Mouse (Mus musculus) cerebellum, adult 11 months (tissue): ENCODE data around the gene Zmiz1.

Experiments
- DNase-seq: peaks from one replicate; pipeline ENCODE4 v3.0.0; 2022

The Zmiz1 gene

DNA sequence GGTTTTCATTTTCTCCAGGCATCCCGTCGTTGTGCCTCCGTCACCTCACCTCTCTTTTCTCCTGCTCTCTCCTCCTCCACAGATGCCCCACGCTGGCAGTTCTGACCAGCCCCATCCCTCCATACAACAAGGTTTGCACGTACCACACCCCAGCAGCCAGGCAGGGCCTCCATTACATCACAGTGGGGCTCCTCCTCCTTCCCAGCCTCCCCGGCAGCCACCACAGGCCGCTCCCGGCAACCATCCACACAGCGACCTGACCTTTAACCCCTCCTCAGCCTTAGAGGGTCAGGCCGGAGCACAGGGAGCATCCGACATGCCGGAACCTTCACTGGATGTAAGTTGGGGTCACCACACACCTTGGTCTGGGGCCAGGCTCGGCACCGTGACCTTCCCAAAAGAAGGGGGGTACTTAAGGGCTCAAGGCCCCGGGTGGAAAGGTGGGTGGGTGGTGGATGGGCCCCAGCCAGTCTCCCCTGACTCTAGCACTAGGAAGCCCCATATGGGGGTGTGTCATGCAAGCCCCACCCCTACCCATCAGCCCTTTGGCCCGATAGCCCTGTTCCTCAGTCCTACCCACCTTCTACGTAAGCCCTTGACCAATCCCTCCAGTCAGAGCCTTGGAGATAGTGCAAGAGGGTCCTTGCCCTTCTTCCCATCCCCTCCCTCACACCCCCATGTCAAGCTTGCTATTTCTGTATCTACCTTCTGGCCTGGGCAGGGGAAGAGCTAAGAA, 202.4 kb downstream of the Zmiz1 start:
- DNase-seq: no peak

DNA sequence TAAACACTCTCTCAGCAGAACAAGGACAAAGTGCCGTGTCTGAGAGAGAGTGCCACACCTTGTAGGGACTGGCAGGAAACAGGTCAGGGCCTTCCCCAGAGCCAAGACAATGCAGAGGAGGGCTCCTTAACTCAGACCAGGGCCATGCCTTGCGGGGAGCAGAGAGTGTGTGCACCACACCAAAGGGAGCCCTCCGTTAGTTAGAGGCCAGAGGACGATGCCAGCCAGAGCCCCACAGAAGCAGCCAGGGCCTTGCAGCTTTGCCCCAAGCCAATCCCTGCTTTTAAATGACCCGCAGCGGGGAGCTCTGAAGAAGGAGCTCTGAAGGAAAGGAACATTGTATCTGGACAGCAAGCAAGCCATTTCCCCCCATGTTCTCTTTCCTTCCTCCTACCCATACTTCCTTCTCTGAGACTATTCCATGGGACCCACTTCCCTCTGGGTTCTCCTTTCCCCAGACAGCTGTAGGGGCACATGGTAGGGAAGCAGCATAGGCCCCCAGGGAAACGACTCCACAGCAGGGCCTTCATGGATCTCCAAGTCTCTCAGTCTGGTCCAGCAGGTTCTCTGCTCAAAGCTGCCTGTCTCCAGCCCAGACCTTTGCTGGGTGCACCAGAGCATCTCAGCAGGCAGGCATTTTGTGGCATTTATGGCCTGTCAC, 204.8 kb downstream of the Zmiz1 start:
- no peak for DNase-seq

DNA sequence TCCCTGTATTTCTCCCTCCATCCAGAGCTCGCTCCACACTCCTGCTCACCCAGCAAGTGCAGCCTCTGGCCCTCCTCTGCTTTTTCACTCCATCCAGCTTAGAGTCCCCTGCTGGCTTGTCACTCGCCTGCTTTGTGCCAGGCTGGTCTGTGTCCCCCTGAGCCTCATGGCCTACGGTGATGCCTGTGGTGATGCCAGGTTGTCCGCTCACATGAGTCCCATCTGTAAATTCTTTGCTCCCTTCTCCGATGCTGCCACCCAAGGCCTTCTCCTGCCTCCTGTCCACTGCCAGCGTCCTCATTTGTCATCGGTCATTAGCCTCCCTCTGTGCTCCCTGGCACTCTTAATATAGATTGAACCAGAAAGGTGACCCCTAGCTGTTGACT, 205.3 kb downstream of the Zmiz1 start:
- no peak for DNase-seq

DNA sequence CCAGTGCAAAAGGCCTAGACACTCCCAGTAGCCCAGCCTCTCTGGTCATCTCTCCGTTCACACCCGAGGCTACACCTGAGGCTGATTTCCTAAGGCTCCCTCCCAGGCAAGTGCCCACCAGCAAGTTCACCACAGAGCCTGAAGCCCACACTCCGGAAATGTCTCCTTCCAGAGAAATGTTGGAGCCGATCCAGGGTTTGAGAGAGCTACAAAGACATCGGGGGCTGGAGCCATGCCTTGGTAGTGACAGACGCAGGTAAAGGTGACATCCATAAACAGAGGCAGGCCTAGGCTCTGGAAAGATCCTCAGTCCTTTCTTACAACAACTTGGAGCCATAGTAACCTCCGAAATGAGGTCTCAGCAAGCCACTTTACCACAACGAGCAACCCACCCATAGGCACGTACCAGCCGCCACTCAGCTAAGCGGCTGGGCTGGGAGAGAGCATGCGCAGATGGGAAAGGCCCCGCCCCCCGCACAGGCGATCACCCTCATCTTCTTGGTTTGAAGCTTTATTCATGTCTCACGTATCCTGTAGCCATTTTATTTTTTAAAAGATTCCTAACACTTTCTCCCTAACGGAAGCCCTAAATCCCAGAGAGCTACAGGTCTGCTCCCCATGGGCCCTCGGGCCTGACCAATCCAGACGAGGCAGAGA, 206.5 kb downstream of the Zmiz1 start:
- DNase-seq: no peak

DNA sequence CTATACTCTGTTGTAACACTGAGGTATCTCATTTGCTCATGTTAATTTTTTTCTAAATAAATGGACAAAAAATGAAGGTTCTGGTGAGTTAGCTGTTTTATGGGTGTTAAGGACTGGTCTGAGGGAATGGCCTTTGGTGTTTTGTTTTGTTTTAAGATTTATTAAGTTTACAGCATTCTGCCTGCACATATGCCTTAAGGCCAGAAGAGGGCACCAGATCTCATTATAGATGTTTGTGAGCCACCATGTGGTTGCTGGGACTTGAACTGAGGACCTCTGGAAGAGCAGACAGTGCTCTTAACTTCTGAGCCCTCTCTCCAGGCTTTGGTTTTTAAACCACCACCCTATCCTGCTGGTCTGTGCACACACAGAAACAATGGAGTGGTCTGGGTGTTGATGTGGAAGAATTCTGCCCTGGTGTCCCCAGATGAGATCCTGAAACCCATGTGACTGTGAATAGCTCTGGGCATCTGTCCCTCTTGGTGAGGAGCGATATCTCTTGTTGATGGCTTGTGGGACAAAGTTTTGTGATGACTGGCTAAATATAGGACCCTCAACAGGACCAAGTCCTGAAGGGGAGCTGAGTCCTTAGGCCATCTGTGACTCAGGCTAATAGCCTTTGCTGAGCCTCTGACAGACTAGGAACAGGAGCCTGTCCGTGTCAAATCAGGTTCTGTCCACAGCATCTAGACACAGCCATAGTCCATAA, 207.8 kb downstream of the Zmiz1 start:
- DNase-seq: no peak

DNA sequence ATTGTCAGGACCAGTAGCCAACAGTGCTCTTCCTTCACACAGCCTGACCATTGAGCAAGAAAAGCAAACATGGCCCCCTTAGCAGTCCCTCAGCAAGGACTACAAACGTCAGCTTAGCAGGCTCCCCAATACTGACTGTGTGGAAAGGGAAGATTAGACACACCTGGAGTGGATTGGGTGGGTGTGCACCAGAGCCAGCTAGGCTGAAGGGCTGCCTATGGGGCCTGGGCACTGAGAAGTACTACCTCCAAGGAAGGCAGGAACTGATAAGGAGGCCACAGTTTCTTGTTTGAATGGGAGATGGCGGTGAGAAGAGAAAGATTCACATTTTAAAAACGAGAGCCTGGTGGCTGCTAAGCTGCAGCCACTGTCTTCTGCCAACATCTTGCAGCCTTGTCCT, 208.6 kb downstream of the Zmiz1 start:
- no peak for DNase-seq

DNA sequence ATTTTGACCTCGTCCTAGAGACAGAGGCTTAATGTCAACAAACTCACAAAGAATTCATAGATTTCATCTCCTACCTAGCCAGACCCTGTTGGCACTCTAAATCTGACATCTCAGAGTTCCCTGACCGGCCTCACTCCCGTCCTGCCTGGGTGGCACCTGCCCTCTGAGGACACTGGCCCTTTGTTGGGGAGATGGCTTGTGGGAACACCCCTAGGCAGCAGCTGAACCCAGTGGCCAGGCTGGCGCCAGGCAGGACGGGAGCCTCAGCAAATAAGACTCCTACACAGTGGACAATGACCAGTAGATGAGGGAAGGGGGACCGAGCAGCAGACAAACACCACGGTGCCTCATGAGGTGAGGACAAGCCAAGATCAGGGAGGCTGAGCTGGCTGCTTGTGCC, 220.6 kb downstream of the Zmiz1 start:
- no peak for DNase-seq

DNA sequence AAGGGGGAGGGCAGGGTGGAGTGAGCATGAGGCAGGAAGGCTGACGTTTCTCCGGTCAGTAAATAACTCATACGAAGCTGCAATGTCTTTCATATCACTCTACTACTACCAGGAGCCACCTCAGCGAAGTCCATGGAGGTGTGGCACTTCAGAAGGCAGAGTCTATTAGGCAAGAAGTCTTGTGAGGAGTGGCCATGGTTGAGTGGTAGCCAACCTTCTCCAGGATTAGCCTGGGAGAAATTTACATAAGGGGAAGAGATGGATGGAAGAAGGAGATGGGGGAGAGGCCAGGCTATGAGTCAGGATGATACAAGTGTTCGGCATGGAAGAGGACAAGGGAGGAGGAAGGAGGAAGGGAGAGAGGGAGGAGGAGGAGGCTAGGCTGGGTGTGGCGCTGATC, 223.0 kb downstream of the Zmiz1 start:
- DNase-seq: no peak

DNA sequence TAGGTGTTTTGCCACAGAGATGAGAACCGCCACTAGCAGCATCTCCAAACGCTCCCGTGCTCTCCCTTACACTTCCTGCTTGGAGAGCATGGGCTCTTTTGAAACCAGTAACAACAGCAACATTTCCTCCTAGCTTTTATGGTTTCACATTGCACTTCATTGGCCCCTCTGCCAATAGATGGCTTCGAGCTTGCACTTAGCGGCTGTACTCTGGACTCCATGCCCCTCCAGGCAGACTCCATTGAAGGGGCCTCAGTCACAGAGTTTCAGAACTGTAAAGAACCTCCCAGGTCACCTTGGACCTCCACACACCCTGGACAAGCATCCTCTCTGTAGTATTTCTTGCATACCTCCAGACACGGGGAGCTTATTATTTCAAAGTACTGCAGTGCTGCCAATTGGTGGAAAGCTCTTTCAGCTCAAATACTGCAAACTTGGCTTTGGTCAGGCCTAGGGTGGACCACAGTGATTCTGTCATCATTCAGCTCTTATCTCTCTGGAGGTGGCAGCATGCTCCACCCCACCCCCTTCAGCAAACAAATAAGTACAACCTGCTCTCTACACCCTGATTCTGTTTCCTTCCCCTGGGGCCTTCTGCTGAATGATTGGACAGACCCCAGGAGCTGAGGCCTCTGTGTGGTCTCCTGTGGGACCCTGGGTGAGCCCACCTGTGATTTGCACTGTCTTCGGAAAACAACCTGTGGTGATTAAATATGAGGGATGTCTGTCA, 227.4 kb downstream of the Zmiz1 start:
- no peak for DNase-seq

DNA sequence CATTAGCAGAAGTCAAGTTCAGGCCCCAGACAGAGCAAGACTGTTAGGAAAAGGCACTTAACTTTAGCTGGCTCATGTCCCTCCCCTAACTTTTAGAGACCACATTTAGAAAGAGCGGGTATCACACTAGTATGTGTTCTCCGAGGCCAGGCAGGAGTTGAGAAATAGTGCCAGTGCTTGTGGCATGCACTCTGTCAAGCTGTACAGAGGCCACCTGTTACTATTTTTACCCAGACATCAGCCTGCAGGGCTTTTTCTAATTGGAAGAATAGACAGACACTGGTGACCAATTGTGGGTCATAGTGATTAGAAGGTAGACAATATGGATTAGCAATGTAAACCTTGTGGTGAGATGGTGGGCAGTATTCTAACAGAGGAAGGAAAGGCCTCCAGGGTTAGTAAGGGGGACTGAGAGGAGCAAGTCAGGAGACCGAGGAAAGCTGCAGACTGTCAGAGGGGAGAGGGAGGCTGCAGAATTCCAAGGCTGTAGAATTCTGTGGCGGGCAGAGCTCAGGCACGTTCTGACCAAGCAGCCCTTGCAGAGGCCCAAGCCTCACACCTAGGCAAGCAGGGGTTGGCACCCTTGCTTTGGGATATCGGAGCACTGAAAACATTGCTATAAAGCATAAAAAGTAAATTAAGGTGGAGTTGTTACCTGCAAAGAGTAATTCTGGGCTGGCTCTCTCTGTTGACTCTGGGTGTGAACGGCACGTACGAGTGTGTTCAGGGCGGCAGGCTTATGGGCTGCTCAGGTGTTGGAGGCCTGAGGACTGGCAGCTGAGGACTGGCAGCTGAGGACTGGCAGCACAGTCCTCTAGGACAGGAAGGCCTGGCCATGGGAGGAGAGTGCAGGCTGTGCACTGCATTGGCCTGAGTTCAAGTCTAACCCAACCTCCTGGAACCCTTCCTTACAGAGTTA, 228.3 kb downstream of the Zmiz1 start:
- DNase-seq: no peak

DNA sequence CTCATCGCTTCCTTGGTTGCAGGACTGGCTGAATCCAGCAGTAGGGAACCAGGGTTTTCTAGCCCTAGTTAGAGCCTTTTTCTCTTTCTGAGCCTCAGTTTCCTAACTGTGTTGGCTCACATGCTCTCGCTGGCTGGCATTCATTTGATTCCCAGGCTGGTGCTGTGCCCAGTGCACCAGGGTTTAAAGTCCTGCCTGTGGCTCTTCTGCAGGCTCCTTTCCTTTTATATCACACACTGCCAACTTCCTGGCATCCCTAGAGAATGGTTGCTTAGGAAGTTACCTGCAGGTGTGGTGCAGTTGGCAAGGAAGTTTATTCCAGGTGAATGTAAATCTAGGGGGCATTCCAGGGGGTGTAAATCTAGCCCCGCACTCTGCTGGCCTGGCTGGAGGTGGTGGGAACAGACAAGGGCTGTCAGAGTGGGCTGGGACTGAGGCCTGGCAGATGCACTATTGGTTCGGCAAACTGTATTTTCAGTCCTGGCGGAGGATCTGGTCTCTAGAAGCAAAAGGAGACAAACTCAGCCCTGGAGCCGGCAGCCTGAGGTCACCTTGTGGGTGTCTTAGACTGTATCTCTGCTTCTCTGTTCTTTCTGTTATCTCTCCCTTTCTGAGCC, 234.4 kb downstream of the Zmiz1 start:
- DNase-seq: peak; percentile 37

DNA sequence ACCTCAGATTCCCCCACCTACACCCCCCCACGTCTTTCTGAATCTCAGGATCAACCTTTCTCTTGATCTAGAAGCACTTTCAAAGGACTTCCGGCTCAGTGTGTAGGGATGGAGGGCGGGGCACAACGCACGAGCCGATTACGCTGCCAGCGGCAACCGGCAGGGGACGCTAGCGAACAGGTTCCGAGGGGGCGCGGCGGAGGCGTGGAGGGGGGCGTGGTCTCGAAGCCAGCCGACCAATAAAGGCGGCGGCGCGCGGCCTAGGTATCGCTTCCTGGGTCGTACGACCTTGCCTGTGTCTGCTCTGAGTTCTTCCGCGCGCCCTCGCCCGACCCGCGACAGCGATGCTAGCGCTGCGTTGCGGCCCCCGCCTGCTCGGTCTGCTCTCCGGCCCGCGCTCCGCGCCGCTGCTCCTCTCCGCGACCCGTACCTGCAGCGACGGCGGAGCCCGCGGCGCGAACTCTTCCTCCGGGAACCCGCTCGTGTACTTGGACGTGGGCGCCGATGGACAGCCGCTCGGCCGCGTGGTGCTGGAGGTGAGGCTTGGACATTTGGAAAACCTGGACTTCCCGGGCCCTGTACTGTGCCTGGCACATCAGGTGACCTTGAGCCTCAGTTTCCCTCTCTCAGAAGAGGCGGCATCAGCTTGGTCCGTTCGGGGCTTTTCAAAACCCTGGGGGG, 235.0 kb downstream of the Zmiz1 start, which contains the start of gene Ppif:
Gene Ppif (plus strand): TSS at position 267 of the 681 bp plus-strand sequence.
- peak; percentile 95 for DNase-seq

DNA sequence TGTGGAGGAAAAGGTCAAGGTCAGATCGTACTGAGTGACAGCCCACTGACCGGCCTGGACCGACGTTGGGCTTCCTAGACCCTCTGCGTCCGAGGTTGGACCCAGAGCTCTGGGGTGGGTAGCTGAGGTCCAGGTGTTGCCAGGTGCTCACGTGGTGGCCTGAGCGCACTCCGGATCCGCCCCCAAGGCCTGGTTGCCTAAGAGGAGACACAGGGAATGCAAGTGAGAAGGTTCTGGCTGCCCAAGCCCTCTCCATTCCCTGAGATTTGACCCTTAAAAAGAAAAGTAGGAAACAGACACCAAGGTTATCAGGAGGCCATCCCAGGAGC, 235.5 kb downstream of the Zmiz1 start:
- no peak for DNase-seq

DNA sequence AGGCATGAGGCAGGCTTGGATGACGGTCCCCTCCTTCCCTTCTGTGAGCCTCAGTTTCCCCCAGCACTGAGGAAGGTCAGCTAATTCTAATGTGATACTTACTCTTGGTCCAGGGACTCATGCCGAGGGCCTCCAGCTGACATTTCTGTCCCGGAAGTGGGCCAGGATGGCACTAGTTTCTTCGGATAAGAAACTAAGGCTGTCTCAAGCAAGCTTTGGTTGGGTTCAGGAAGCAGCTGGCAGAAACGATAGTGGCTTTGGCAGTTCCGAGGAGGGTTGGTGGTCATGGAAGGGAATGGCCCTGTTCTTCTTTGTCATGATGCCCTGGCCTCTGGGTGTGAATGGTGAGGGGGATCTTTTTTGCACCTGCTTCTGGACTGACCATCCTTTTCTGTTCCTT, 236.1 kb downstream of the Zmiz1 start:
- no peak for DNase-seq

DNA sequence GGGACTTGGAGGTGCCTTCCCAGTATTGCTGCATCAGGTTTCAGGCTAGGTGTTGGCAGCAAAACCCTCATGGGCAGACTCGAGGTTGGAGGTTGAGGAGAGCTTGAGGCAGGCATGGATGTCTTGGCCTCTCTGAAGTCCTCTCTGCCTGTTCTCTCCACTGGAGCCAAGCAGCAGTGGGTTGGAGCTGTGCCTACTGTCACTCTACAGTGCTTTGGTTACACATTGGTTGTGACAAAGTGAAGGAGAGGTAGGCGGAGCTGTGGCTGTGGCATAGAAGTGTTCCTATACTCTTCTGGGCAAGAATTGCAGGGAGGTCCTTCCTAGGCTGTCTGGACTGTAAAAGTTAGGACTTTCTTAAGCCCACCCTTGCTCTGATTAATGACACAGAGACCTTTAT, 237.4 kb downstream of the Zmiz1 start:
- DNase-seq: no peak

DNA sequence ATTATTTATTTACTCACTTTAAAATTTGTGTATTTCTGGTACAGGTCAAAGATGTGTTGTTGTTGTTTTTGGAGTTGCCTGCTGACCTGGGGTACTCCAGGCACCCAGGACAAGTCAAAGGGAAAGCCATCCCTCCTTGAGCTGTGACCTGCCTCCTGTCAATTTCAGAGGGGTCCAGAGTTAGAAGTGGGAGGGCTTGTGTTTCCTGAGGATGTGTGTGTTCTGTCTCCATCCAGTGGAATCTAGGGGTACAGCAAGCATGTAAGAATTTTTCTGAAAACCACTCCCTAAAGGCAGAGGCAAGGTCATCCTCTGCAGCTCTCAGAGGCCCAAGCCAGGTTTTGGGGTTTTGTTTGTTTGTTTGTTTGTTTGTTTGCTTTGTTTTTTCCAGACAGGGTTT, 243.0 kb downstream of the Zmiz1 start:
- no peak for DNase-seq

DNA sequence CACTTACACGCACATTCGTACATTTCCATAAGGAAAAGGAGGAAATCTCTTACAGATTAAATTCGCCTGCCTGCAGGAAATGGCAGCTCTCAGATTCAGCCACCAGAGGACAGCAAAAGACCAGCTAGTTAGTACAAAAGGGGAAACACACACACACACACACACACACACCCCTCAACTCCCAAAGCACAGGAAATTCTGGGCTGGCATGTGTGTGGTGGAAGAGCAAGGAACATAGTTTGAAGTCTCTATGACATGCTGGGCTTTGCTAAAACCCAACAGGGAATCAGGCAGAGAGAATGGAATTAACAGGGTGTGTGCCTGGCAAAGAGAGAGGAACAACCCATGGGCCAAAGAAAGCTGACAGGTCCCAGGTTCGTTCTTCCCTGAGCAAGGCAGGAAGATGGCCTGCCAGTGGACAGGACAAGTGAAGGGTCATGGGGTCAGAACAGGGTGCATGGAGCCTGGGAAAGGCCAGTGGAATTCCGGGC, 248.8 kb downstream of the Zmiz1 start:
- no peak for DNase-seq

DNA sequence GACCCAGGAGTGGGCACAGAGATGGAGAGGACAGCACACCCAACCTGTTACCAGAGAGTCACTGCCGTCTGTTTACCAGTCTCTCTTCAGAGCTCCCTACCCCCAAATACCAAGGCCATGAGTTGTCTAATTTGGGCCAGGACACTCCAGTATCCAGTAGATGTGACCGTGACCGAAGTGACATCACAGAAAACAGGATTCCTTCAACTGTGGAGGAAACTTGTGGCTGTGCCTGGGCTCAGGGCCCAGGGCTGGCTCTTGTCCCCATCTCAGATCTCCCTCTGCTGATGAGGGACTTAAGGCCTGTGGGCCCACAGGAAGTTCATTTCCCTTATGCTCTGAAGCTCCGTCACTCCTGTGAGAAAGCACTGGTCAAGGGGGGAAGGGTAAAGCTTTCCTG, 249.5 kb downstream of the Zmiz1 start:
- no peak for DNase-seq

DNA sequence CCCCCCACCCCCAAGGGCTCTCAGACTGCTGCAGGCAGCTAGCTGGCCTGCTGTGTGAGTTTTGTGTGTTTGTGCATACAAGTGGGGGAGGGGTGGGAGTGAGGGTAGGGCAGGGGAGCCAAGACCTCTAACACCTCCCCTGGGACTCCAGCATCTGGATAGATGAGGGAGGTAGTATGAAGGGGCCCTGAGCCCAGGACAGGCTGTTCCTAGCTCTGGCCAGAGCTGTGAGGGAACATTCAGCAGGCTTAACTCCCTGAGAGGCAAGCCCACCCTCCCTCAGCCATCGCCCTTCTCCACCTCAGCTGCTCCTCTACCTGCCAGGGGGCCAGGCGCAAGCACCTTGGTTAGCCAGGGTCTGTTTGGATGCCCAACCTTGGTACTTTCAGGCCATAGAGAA, 249.9 kb downstream of the Zmiz1 start:
- DNase-seq: no peak

DNA sequence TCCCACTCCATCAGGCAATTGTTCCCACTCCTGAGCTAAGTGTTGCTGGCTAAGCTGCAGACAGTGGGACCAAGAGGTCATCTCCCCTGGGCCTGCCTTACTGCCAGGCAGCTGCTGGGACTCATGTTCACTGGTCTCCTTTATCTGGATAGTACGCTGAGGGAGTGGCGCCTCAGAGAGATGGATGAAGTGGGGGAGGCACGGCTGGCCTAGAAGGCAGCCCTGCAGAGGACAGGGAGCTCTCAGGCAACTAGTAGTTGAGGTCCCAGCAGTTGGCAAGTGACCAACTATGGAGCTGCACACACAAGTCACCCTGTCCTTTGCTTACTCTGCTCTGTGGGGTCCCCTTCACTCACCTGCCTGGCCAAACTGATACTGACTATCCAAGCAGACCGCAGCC, 251.1 kb downstream of the Zmiz1 start:
- DNase-seq: no peak

DNA sequence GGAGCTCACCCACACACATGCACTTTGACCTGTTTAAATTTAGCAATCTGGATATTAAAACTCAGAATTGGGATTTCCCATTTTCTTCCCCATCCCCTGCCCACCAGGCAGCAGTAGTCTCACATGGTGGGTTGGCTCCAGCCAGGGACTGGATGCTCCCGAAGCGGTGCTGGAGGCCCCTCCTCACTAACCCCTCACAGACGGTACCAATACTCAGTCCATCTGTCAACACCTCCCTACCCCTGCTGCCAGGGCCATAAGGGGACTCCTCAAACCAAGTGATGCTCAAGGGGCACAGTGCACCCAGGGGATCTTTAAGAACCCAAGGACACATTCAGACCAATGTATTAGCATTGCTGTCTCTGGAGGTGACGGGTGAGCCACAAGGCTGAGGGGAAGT, 251.7 kb downstream of the Zmiz1 start:
- no peak for DNase-seq
